Mouse (Mus musculus): Measurements from ENCODE around the gene Tchh.
A peak's percentile ranks its signal among the peaks of the same experiment; 100 is the strongest.
"Not testable (repeated sequence)": the region's sequence is repeated elsewhere in the genome, so short reads cannot be mapped to it uniquely, and the experiment has no call there.

The Tchh gene

DNA sequence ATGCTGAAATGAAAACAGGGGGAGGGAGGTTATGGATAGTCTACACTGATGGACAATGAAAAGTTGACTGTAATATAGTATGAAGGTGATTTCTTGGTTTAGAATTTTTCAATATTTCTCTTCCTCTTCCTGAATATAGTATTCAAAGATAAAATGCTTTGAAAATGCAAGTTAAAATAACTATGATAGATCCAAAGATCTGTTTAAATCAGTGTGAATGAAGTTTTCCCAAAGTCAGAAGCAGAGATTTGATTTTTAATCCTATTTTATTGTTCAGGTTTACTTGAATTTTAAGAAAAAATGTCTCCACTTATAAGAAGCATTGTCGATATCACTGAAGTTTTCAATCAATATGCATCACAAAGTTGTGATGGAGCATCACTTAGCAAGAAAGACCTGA, at the start of gene Tchh:
TSS of gene Tchh (plus strand) at position 301 of the 400 bp plus-strand sequence.
- no peak for DNase-seq (ENCODE audit: low spot score)

- DNase-seq (ENCODE audit: low spot score) = no peak
Measured at GRCm38 (mm10) chr3:93393366-93393765, 48.8 kb upstream of the Tchh start, which contains the start of gene Rptn. TSS of gene Rptn (plus strand) at chr3:93393699.

DNA sequence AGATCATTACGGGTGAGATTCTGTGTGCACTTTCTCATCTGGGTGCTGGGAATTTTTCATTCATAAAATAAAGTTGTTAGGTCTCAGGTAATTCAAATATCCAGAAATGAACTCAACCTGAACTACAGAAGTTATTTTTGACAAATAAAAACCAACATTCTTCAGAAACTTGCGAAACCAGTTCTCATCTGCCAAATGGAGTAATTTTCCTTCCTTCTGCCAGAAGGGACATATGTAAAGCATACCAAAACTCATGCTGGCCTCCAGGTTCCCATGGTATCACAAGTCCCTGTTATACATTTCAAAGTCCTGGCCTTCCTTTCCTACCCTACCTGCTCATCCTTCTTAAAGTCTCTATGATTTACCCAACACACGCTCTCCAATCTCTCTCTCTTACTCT, 38.2 kb upstream of the Tchh start:
- no peak for DNase-seq (ENCODE audit: low spot score)

DNA sequence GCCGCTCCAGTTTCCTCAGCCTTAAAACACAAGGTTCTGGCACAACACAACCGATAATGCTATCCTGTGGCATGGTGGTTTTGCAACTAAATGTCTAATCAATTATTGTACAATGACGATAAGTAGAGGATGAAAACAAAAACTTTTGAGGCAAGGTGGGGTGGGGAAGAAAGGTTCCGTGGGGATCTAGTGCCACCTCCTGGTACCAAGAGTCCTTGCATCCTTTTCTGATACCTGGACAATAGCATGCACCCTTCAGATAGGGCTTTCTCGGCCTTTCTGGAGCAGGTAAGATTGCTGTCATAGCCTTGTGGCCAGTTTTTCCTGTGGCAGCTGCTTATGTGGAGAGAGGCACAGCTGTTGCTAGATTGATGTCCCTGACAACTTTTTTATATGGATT, 35.1 kb upstream of the Tchh start:
- DNase-seq (ENCODE audit: low spot score) = no peak

- no peak for DNase-seq (ENCODE audit: low spot score)
Measured at GRCm38 (mm10) chr3:93411905-93412304, 30.2 kb upstream of the Tchh start.

DNA sequence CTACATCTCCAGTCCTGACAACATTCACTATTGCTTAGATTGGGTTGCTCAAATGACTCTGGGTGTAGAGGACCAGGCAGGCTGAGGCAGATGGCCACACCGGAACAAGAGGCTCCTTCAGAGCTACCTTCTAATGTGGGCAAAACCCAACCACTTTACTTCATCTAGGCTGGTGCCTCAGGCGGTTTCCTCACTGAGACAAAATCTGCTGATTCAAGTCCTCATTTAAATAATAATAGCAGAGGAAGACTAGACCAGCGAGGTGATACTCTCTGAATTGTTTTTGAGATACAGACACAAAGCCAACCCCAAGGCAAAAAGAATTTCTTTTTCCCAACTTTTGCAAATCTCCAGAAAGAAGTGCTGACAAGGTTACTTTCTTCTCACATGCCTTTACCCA, 10.5 kb upstream of the Tchh start:
- no peak for DNase-seq (ENCODE audit: low spot score)

- no peak for DNase-seq (ENCODE audit: low spot score)
Measured at GRCm38 (mm10) chr3:93443501-93444101, 1.5 kb downstream of the Tchh start.

DNA sequence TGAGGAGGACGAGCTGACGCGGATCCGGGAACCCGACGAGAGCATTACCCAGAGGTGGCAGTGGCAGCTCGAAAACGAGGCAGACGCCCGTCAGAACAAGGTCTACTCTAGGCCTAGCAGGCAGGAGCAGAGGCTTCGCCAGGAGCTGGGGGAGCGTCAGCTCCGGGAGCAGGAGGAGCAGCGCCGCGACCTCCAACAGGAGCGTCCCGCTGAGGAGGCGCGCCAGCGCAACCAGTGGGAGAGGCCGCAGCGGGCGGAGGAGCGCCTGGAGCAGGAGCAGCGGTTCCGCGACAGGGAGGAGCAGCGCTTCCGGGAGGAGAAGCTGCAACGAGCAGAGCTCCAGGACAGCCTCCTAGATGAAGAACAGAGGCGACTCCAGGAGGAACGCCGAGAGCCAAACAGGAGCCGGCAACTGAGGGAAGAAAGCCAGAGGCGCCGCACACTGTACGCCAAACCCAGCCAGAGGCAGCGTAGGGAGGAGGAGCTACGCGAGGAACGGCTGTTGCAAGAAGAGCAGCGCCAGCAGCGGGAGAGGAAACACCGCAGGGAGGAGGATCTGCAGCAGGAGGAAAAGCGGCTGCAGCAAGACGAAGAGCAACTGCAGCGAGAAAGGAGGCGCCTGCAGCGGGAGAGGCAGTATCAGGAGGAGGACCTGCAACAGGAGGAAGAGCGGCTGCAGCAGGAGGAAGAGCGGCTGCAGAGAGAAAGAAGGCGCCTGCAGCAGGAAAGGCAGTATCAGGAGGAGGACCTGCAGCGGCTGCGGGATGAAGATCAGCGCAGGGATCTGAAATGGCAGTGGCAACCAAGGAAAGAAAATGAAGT, 2.4 kb downstream of the Tchh start:
- no peak for DNase-seq (ENCODE audit: low spot score)

DNA sequence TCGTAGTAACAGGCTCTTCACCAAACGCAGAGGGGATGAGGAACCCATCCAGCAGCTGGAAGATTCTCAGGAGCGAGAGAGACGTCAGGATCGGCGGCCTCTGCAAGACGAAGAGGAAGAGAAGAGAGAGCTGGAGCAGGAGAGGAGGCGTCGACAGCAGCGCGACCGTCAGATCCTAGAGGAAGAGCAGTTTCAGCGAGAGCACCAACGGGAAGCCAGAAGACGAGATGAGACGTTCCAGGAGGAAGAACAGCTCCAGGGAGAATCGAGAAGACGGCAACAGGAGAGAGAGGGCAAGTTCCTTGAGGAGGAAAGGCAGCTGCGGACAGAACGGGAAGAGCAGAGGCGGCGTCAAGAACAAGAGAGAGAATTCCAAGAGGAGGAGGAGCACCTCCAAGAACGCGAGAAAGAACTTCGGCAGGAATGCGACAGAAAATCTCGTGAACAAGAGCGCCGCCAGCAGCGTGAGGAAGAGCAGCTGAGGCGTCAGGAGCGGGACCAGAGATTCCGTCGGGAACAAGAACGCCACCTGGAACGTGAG, 3.1 kb downstream of the Tchh start:
- no peak for DNase-seq (ENCODE audit: low spot score)

GRCm38 (mm10) chr3:93446128-93446755, 4.1 kb downstream of the Tchh start:
- no peak for DNase-seq (ENCODE audit: low spot score)

DNA sequence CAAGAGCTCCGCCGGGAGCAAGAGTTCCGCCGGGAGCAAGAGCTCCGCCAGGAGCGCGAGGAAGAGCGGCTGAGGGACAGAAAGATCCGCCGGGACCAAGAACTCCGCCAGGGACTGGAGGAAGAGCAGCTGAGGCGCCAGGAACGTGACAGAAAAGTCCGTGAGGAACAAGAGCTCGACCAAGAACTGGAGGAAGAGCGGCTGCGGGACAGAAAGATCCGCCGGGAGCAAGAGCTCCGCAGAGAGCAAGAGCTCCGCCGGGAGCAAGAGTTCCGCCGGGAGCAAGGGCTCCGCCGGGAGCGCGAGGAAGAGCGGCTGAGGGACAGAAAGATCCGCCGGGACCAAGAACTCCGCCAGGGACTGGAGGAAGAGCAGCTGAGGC, 4.6 kb downstream of the Tchh start:
- not testable (repeated sequence) for DNase-seq (ENCODE audit: low spot score)

DNA sequence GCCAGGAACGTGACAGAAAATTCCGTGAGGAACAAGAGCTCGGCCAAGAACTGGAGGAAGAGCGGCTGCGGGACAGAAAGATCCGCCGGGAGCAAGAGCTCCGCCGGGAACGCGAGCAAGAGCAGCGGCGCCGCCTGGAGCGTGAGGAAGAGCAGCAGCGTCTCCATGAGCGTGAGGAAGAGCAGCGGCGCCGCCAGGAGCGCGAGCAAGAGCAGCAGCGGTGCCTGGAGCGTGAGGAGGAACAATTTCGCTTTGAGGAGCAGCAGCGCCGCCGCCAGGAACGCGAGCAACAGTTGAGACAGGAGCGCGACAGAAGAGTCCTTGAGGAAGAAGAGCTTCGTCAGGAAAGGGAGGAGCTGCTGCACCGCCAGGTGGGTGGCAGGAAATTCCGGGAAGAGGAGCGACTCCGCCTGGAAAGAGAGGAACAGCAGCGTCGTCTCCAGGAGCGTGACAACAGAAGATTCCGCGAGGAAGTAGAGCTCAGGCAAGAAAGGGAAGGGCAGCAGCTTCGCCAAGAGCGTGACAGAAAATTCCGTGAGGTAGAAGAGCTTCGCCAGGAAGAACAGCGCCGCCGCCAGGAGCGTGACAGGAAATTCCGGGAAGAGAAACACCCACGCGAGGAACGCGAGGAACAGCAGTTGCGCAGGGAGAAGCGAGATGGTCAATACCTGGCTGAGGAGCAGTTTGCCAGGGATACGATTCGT, 5.2 kb downstream of the Tchh start:
- no peak for DNase-seq (ENCODE audit: low spot score)

DNA sequence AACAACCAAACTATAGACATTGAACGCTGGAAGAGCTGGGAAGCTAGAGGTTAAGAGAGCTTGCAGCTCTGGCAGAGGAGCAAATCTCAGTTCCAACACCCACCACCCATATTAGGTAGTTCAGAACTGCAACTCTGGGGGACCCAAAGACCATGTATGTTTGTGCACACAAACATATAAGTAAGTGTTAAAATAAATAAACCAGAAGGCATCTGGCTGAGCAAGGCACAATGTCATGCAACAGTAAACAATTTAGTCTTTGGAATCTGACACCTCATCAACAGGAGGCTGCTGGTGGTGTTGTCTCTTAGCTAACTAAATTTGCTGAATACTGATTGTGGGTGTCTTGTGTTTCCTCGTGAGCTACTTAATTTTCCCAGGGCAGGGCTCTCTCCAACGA, 24.4 kb downstream of the Tchh start:
- no peak for DNase-seq (ENCODE audit: low spot score)

DNA sequence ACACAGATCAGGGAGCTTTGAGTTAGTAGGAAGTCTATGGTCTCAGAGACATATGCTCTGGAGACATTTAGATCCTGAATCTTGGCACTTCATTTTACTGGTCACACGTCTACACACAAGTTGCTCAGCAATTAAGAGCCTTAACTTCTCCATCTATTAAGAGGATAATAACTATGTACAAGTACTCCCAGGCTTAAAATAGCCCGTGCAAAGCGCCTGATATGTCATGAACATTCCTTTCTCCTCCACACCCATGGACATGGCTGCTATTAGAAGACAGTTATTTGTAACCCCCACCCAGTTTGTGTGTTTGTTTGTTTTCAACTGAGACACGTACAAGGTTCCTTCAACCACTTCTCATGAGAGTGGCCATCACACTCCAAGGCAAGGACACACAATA, 25.0 kb downstream of the Tchh start:
- DNase-seq (ENCODE audit: low spot score) = no peak

GRCm38 (mm10) chr3:93468561-93468960, 26.4 kb downstream of the Tchh start, which contains the start of gene Tchhl1:
TSS of gene Tchhl1 (plus strand) at chr3:93468754.
- no peak for DNase-seq (ENCODE audit: low spot score)

- DNase-seq (ENCODE audit: low spot score) = no peak
Measured at GRCm38 (mm10) chr3:93469629-93470028, 27.5 kb downstream of the Tchh start.

DNA sequence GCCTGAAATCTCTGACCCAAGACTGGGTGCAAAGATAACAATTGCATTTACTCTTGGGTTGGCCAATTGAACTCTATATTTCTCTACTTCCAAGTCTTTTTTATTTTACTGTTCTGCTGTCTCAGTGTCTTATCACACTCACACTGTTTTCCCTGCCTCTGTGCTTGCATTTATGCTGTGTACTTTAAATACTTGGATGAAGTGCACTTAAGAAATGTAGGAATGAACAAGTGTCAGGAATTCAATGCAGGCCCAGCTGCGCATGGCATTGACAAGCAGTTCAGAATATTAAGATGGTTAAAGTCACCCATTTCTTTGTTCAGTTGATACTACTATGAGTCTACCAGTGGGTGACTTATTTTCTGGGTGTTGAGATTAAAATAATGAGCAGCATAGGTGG, 37.9 kb downstream of the Tchh start:
- DNase-seq (ENCODE audit: low spot score) = no peak

DNA sequence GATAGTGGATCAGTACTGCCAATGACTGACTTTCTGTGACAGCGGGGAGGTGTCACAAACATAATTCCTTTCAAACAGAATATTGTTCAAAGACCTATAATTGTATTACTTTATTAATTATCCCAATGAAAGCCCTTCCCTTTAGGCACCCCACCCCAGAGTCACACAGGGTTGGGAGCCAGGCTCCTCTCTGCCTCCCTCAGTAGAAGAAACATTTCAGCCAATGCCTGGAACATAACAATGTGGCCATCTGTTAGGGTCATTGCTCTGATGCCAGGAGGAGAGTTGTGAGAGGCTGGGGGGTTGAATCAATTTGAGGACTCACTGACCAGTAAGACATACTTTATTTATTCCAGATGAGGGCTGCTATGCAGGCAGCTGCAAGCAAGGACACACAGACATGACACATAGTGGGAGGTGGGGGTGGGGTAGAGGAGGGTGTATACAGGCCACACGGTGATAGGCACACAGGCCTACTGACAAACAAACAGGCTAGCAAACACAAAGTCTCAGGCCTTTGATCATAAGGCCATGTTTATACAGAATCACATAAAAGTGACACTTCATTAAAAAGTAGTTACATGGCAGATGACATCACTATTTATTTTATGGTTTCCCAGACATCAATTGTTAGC, 40.0 kb downstream of the Tchh start:
- DNase-seq (ENCODE audit: low spot score) = no peak

GRCm38 (mm10) chr3:93485611-93486010, 43.5 kb downstream of the Tchh start:
- DNase-seq (ENCODE audit: low spot score) = no peak

DNA sequence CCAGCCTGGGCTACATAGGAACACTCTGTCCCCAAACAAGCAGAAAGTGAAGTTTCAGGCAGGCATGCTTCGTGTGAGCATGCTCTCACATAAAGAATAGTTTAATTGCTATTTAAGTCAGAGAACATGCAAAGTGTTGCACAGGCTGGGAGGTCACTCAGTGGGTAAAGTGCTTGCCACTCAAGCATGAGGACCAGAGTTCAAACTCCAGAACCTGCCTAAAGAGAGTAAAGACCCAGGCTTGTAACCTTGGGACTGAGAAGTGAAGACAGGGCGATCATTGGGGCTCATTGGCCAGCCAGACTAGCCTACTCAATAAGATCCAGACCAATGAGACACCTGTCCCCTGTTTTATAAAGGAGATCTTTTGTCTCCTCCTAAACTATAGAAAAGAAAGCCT, 46.4 kb downstream of the Tchh start:
- DNase-seq (ENCODE audit: low spot score) = no peak

DNA sequence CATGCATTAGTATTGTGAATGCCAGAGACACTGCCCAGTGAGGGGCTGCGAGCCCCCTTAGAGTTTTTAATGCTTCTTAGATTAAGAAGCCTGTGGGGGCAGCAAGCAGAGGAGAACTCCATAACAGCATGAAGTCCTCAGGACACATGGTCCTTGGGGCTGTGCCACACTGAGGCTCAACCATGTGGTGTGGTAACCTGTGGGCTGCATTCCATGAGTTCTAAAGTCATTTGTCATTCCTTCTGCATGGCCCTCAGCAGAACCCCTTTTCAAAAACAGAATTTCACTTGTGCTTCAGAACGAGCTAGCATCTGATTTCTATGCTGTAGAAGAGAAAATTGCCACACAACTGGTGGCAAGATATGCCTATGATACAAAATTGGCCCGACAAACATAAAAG, 50.0 kb downstream of the Tchh start:
- DNase-seq (ENCODE audit: low spot score) = no peak

DNA sequence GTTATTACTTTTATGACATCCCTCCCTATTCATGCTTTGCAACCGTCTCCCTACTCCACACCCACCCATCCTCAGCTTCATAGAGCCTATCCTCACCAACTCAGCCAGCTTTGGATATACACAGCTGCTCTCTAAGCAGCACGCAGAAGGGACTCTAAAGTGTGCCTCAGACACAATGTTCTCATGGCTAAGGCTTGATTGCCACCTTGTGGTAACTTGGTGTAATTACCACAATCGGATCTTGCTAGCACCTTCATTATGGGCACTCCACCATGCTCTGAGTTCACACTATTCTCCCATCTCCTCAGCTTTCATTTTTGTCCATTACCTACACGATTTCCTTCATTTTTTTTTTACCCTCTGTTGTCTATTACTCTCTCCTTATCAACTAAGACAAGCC, 51.9 kb downstream of the Tchh start:
- DNase-seq (ENCODE audit: low spot score) = peak; percentile 65
